Mouse (Mus musculus) liver, embryonic 14.5 days (tissue): ENCODE results near the gene Map2k5.

Experiments used
- CTCF ChIP-seq: IDR thresholded peaks from 2 replicates; pipeline ENCODE4 v1.5.1; 2016; ENCODE audit warnings: antibody characterized with exemption, low read depth, control low read depth
- EP300 ChIP-seq: IDR thresholded peaks from 2 replicates; pipeline ENCODE4 v1.6.1; 2016; ENCODE audit warnings: antibody characterized with exemption, low read depth

DNA sequence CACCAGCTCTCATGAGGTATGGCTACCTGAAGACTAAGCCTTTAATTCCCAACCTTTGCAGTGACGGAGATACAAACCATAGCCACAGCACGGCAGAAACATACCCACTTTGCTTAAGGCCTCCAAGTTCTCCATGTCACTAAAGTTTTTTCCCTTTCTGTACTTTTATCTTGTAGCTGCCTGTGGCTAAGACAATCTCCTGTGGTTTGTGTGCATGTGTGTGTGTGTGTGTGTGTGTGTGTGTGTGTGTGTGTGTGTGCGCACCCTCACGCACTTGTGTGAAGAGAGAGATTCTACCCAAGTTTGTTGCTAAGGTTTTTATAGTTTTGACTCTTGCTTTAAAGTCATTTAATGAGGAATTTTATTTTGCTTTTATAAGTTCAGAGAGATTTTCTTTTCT is 5.1 kb upstream of the Map2k5 start:
- TF ChIP-seq CTCF, result no peak
- TF ChIP-seq EP300, result no peak
